ENCODE assay signal across 16 mouse cellular contexts in genomic region chr10:89690021-89690420, GRCm38 (mm10). TPM values are rescaled to one million over a fixed set of nuclear protein-coding genes. Genes with fewer than 3 reads are reported as not detected.
"Had no signal": no experiment of that assay in that cellular context is flagged by ENCODE, and none has a peak within 500 bp of the region (broad histone marks: within the 10 kb centered on the region; RNA-seq: fewer than 3 reads in every experiment).

No protein-coding gene starts in this region.

- H3K27me3 ChIP-seq: intestine, embryonic 15.5 days; limb, embryonic 15.5 days; neural tube, embryonic 15.5 days had no signal

- H3K9ac ChIP-seq: intestine, embryonic 15.5 days; limb, embryonic 15.5 days; lung, embryonic 14.5 days; neural tube, embryonic 15.5 days had no signal

- DNase-seq: kidney, adult 8-10 months; kidney, postnatal 10 days; layer of hippocampus, postnatal 36 days; lung, embryonic 14.5 days; lung, postnatal 10 days; lung, postnatal 4 days; midbrain, embryonic 14.5 days; right cerebral cortex, adult 18-20 months; right cerebral cortex, postnatal 25 days; thymus, postnatal 36 days had no signal

- H3K36me3 ChIP-seq: intestine, embryonic 15.5 days; limb, embryonic 15.5 days; midbrain, embryonic 10.5 days; neural tube, embryonic 15.5 days had no signal

- H3K9me3 ChIP-seq: intestine, embryonic 15.5 days; limb, embryonic 15.5 days; midbrain, embryonic 10.5 days; neural tube, embryonic 15.5 days had no signal

- H3K4me2 ChIP-seq: intestine, embryonic 15.5 days; limb, embryonic 15.5 days; lung, embryonic 14.5 days; neural tube, embryonic 15.5 days had no signal

- H3K4me1 ChIP-seq: intestine, embryonic 15.5 days had no signal

- H3K27ac ChIP-seq: intestine, embryonic 15.5 days; limb, embryonic 15.5 days; midbrain, embryonic 10.5 days; neural tube, embryonic 15.5 days had no signal

- ATAC-seq: intestine, embryonic 15.5 days had no signal

- H3K4me3 ChIP-seq: intestine, embryonic 15.5 days; limb, embryonic 15.5 days; midbrain, embryonic 10.5 days; myocyte; neural tube, embryonic 15.5 days had no signal

RNA-seq across cellular contexts. Expression of gene Actr6, which starts 42.1 kb away (rescaled TPM):
- polyA plus RNA-seq: small intestine, adult 2 months had no signal
